Mouse (Mus musculus) heart, postnatal 0 days (tissue): ENCODE data around the gene Slc36a1. TPM values are rescaled to one million over a fixed set of nuclear protein-coding genes. Genes with fewer than 3 reads are reported as not detected.

Experiments
- ATAC-seq: fragments of 200-750 bp; cut with Nextera tagmentation; 2 replicates; pipeline ENCODE4 v1.8.0; 2017; ENCODE audit warnings: low read depth, moderate number of reproducible peaks, moderate library complexity; ENCODE audit not compliant: insufficient read depth
- DNase-seq: peaks from one replicate; pipeline ENCODE4 v3.0.0-alpha.2; 2016; ENCODE audit warnings: low spot score
- H3K27ac ChIP-seq: fragments of 300-500 bp; sonication (generic); 2 replicates; pipeline ENCODE4 v1.5.1; 2014; ENCODE audit warnings: low read depth, mild to moderate bottlenecking
- H3K27me3 ChIP-seq: fragments of 300-500 bp; sonication (generic); 2 replicates; pipeline ENCODE4 v1.6.1; 2014; ENCODE audit warnings: low read length, mixed read lengths; ENCODE audit not compliant: control insufficient read depth, insufficient read depth
- H3K36me3 ChIP-seq: fragments of 300-500 bp; sonication (generic); replicated peaks from 2 replicates; pipeline ENCODE4 v1.6.1; 2014; ENCODE audit warnings: low read length, mixed read lengths; ENCODE audit not compliant: control insufficient read depth, insufficient read depth
- H3K4me1 ChIP-seq: fragments of 300-500 bp; sonication (generic); 2 replicates; pipeline ENCODE4 v1.6.1; 2014; ENCODE audit warnings: antibody characterized with exemption; ENCODE audit not compliant: control insufficient read depth, insufficient read depth
- H3K4me2 ChIP-seq: fragments of 300-500 bp; sonication (generic); 2 replicates; pipeline ENCODE4 v1.6.1; 2014; ENCODE audit warnings: low read depth, mild to moderate bottlenecking, low read length, moderate library complexity
- H3K4me3 ChIP-seq: fragments of 300-500 bp; sonication (generic); 2 replicates; pipeline ENCODE4 v1.5.1; 2014; ENCODE audit warnings: low read depth, low read length
- H3K9ac ChIP-seq: fragments of 300-500 bp; sonication (generic); replicated peaks from 2 replicates; pipeline ENCODE4 v1.6.1; 2014; ENCODE audit warnings: low read depth, low read length, mixed read lengths
- H3K9me3 ChIP-seq: fragments of 300-500 bp; sonication (generic); replicated peaks from 2 replicates; pipeline ENCODE4 v1.6.1; 2016; ENCODE audit warnings: low read length; ENCODE audit not compliant: control insufficient read depth
- CTCF ChIP-seq: IDR thresholded peaks from 2 replicates; pipeline ENCODE4 v1.5.1; 2016; ENCODE audit warnings: antibody characterized with exemption, control low read depth, low read depth
- EP300 ChIP-seq: IDR thresholded peaks from 2 replicates; pipeline ENCODE4 v1.6.1; 2016; ENCODE audit warnings: antibody characterized with exemption, low read depth
- WGBS: fragments of 180-500 bp; shearing (Covaris S2); extraction: QIAGEN DNeasy Blood & Tissue Kit; methylation state at CpG from one replicate; pipeline ENCODE4 v1.1.7; 2014; 5-methylcytosine and 5-hydroxymethylcytosine counted together
- polyA plus RNA-seq: library from polyadenylated mRNA; unstranded; fragments of >200 nt; fragmentation: Nextera tagmentation; extraction: Ambion mirVana; gene quantifications from 2 replicates; pipeline ENCODE4 v1.2.1, GENCODE M21; 2015
- total RNA-seq: library from RNA; depleted of rRNA; stranded (reverse); fragments of >200 nt; gene quantifications from 2 replicates; pipeline ENCODE4 v1.2.3, GENCODE M21; 2014; ENCODE audit warnings: low replicate concordance

The Slc36a1 gene
- total and polyA plus RNA-seq, 2 experiments from 2014 or later, result 1.00 to 6.9 TPM

- Histone ChIP-seq H3K4me1 (no peaks in the 10 kb centered on the region), H3K9me3 (no peaks in the 10 kb centered on the region), H3K9ac (no peak overlapping the region), H3K27ac (no peak overlapping the region), H3K4me2 (no peak overlapping the region), H3K27me3 (no peaks in the 10 kb centered on the region), H3K4me3 (no peak overlapping the region), H3K36me3 (no peaks in the 10 kb centered on the region)
- 78% methylated on average over 3 of the region's 3 CpGs for WGBS
- TF ChIP-seq EP300 (no peak), CTCF (no peak)
- ATAC-seq (no peak), DNase-seq (no peak)
These were observed 24.3 kb upstream of the Slc36a1 start for GRCm38 (mm10) chr11:55179856-55180255.

DNA sequence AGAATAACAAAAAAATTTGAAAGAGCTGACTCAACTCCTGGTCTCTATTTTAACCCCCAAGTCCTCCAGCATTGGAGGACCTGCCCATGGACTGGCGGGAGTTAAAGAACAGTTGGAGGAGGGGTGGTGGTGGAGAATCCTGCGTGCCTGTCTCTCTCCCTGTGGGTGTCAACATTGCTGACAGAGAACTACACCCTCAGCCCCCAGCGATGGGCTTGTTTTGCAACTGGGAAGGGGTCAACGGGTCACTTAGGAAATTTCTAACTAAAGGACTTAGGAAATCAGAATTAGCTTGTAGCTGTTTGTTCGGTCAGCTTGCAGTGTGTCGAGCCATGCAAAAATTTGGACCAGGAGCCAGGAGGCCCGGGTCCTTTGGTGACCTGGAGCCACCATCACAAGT is 21.0 kb upstream of the Slc36a1 start:
- Histone ChIP-seq H3K4me1 (peaks cover 13% of the 10 kb centered on the region), H3K36me3 (no peaks in the 10 kb centered on the region), H3K27ac (no peak overlapping the region), H3K27me3 (no peaks in the 10 kb centered on the region), H3K4me3 (no peak overlapping the region), H3K4me2 (no peak overlapping the region), H3K9ac (no peak overlapping the region), H3K9me3 (no peaks in the 10 kb centered on the region)
- TF ChIP-seq EP300 (no peak), CTCF (no peak)
- 60% methylated on average over 7 of the region's 7 CpGs for WGBS
- ATAC-seq, result no peak
- no peak for DNase-seq

DNA sequence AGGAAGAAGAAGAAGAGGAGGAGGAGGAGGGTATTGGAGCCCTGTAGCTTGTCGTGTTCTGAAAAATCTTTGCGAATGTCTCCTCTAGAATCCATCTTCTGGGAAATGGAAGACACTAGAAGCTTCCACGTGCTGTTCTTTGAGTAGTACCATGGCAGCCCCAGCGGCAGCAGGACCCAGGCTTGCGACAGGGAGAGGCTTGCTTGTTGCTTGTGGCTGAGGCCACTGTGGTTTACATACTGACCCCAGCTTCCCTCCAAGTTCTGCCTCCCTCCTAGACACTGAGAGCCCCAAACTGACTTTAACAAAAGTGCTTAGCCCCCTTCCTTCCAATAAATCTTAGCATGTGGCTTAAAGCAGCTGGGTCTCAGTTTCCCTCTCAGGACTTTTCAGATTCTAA is 19.9 kb upstream of the Slc36a1 start:
- peaks cover 13% of the 10 kb centered on the region for H3K4me1 ChIP-seq
- no peak overlapping the region for H3K4me3 ChIP-seq
- 89% methylated on average over 5 of the region's 5 CpGs for WGBS
- no peaks in the 10 kb centered on the region for H3K27me3 ChIP-seq
- H3K4me2 ChIP-seq, result no peak overlapping the region
- DNase-seq, result no peak
- H3K9me3 ChIP-seq, result no peaks in the 10 kb centered on the region
- H3K36me3 ChIP-seq, result no peaks in the 10 kb centered on the region
- H3K9ac ChIP-seq, result no peak overlapping the region
- no peak for ATAC-seq
- TF ChIP-seq CTCF, result no peak
- TF ChIP-seq EP300, result no peak
- H3K27ac ChIP-seq, result no peak overlapping the region

- Histone ChIP-seq H3K27ac (no peak within 1 kb of the TSS), H3K4me2 (no peak within 1 kb of the TSS), H3K9me3 (no peaks in the 10 kb centered on the region), H3K36me3 (no peaks in the 10 kb centered on the region), H3K4me1 (peaks cover 13% of the 10 kb centered on the region), H3K27me3 (no peaks in the 10 kb centered on the region), H3K9ac (no peak within 1 kb of the TSS), H3K4me3 (no peak within 1 kb of the TSS)
- TF ChIP-seq CTCF (no peak), EP300 (no peak)
- ATAC-seq (no peak), DNase-seq (peak; percentile 16)
- 37% methylated on average over 10 of the region's 10 CpGs for WGBS
These were observed 19.3 kb upstream of the Slc36a1 start, which contains the start of gene Slc36a2 for GRCm38 (mm10) chr11:55184733-55185291. Slc36a2 (minus strand) TSS chr11:55185077.

GRCm38 (mm10) chr11:55187292-55187691 is 16.9 kb upstream of the Slc36a1 start:
- TF ChIP-seq EP300, result no peak
- TF ChIP-seq CTCF, result no peak
- Histone ChIP-seq H3K27ac (peak overlapping the region; percentile 75), H3K36me3 (no peaks in the 10 kb centered on the region), H3K4me1 (peaks cover 13% of the 10 kb centered on the region), H3K9me3 (no peaks in the 10 kb centered on the region), H3K9ac (no peak overlapping the region), H3K4me2 (no peak overlapping the region), H3K4me3 (no peak overlapping the region), H3K27me3 (no peaks in the 10 kb centered on the region)
- peak; percentile 73; the same call in 1 of the 2 replicates for ATAC-seq
- WGBS, result 33% methylated on average over 4 of the region's 4 CpGs
- DNase-seq, result peak; percentile 42

DNA sequence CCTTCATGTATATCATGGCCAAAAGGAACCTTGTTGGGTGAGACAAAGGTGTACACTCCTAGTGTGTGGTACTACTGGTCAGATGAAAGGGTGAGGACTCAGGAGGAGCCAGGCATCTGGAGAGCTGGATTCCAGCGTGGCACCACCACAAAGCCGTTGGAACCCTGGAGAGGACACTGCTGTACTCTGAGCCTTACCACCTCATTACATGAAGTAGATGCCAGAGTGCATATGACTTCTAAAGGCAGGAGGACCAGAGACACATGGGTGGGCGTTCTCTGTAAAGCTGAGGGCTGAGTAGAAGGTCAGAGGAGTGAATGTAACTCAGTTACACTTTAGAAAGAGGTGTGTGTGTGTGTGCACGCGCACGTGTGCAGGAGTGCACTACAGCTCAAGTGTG is 16.4 kb upstream of the Slc36a1 start:
- WGBS, result 74% methylated on average over 6 of the region's 6 CpGs

More for the DNA sequence above, 16.4 kb upstream of the Slc36a1 start:
- Histone ChIP-seq H3K4me1 (peaks cover 13% of the 10 kb centered on the region), H3K27ac (peak overlapping the region; percentile 75; the same call in 1 of the 2 replicates), H3K9ac (no peak overlapping the region), H3K4me2 (no peak overlapping the region), H3K4me3 (no peak overlapping the region), H3K9me3 (no peaks in the 10 kb centered on the region), H3K27me3 (no peaks in the 10 kb centered on the region), H3K36me3 (no peaks in the 10 kb centered on the region)
- ATAC-seq (no peak), DNase-seq (no peak)
- TF ChIP-seq EP300, result no peak
- TF ChIP-seq CTCF, result no peak
